Mouse (Mus musculus) lung, postnatal 0 days (tissue): ENCODE measurements around the gene Nup133.

Experiments used
- CTCF ChIP-seq: IDR thresholded peaks from 2 replicates; pipeline ENCODE4 v1.5.1; 2016; ENCODE audit warnings: antibody characterized with exemption, mild to moderate bottlenecking
- EP300 ChIP-seq: IDR thresholded peaks from 2 replicates; pipeline ENCODE4 v1.6.1; 2016; ENCODE audit warnings: antibody characterized with exemption, mild to moderate bottlenecking, control low read depth

- no peak for TF ChIP-seq CTCF
- no peak for TF ChIP-seq EP300
Observed at GRCm38 (mm10) chr8:123980239-123980638, 31.2 kb upstream of the Nup133 start.
